Mouse (Mus musculus): ENCODE data around the gene Gm11627. TPM values are rescaled to one million over a fixed set of nuclear protein-coding genes. Genes with fewer than 3 reads are reported as not detected.

The Gm11627 gene
- total RNA-seq, 2 experiments from 2014 or later: 3.8 to 6.0 TPM

GRCm38 (mm10) chr11:102604010-102604584, 24.8 kb upstream of the Gm11627 start, which contains the start of gene Fzd2:
Gene Fzd2, plus strand, starts transcription at chr11:102604396.
- peak; percentile 57 to 85 for DNase-seq (ENCODE audit: low spot score in 2 of 2)
- intact Hi-C loops (cut with DNase I): no loop called here

DNA sequence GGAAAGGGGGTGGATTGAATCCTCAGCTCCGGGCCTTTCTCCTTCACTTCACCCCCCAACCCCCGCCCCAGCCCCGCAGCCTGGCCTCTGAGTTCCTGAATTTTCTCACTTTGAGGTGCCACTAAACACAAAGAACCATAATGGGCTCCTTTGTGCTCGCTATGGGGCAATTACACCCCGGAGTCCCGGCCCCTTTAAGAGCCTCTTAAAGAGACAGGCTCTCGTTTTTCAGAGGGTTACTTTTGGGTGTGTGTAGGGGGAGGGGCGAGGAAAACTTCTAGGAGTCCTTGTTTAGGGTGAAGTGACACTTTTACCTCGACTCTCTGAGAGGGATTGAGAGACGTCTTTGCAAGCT, 24.2 kb upstream of the Gm11627 start:
- intact Hi-C loops (cut with DNase I): no loop called here
- peak in 1 of 2 experiments; percentile 29 for DNase-seq (ENCODE audit: low spot score in 2 of 2)

DNA sequence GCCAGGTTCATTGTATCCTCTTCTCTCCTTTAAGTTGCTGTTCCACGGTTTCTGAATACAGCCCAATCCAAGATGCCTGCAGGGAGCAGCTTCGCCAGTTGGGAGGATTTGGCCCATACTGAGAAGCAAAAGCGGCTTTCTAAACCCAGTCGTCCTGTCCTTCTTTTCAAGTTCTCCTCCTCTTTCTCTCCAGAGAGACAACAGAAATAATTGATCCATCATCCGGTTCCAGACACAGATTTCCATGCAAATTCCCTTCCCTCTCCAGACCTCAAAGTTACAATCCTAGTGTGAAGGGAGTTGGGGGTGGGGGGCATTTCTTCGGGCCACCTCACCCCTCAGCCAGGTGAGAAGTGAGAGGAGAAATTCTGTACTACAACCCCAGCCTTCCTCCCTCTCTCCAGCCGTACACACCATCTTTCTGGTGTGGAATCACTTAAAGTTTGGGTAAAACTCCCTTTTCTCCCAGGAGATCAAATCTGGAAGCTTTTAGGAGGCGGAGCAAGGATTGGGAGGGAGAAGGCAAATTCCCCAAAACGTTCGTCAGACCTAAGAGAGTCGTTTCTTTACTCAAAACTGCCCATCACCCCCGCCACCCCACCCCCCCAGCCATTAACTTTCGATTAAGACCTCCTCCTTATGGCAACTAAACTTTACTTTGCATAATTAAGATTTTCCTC, 23.7 kb upstream of the Gm11627 start:
- no peak for DNase-seq (ENCODE audit: low spot score in 2 of 2)
- intact Hi-C loops (cut with DNase I): no loop called here

DNA sequence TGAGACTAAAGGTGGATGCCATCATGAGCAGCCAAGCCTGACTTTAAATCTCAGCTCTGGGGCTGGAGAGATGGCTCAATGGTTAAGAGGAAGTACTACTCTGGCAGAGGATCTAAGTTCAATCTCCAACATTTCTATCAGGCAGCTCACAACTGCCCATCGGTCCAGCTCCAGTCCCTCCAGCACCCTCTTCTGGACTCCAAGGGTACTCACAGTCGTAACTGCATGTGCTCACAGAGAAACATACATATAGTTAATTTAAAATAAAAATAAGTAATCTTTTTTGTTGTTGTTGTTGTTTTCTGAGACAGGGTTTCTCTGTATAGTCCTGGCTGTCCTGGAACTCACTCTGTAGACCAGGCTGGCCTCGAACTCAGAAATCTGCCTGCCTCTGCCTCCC, 20.7 kb upstream of the Gm11627 start:
- DNase-seq (ENCODE audit: low spot score in 2 of 2): no peak
- intact Hi-C loops (cut with DNase I): loop anchor here (10.0 kb wide), 1 partner anchor 225 kb away; no protein-coding TSS in a partner anchor

DNA sequence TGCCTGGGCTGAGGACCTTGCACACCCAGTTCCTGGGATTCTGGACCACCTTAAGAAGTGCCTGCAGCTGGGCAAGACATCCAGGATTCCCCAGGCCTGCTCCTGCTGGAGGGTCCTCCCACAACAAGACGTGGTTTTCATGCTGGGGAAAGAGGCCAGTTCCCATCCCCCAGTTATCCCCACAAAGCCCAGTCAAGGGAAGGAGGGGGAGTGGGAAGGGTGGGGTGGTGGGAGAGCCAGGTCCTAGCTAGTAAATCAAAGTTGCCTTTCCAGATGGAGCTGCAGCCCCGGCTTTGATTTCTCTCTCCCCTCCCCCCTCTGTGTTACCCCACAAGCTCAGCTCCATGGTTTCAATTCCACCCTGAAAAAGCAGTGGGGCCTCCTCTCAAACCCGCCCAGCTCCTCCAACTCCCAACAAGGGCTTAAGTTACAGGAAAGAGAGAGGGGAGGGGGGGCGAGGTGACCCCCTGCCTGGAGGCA, 16.1 kb upstream of the Gm11627 start:
- intact Hi-C loops (cut with DNase I): loop anchor here (10.0 kb wide), 1 partner anchor 221 kb away; no protein-coding TSS in a partner anchor
- DNase-seq (ENCODE audit: low spot score in 2 of 2): no peak

DNA sequence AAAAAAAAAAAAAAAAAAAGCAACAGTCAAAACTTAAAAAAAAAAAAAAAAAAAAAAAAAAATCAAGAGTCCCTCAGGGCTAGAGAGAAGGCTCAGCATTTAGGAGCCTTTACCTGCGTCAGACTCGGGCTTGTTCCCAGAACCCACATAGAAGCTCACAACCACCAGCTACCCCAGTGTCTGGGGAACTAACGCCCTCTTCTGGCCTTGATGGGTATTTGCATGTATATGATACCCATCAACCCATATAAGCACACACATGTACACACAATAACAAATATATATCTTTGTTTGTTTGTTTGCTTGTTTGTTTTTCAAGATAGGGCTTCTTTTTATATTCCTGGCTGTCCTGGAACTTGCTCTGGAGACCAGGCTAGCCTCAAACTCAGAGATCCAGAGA, 8.3 kb upstream of the Gm11627 start:
- intact Hi-C loops (cut with DNase I): no loop called here
- no peak for DNase-seq (ENCODE audit: low spot score in 2 of 2)

- no peak for DNase-seq (ENCODE audit: low spot score in 2 of 2)
- intact Hi-C loops (cut with DNase I): no loop called here
These were observed 7.3 kb upstream of the Gm11627 start for GRCm38 (mm10) chr11:102586445-102587130.

- intact Hi-C loops (cut with DNase I): no loop called here
- no peak for DNase-seq (ENCODE audit: low spot score in 2 of 2)
These were observed 3.5 kb upstream of the Gm11627 start for GRCm38 (mm10) chr11:102582736-102583135.

DNA sequence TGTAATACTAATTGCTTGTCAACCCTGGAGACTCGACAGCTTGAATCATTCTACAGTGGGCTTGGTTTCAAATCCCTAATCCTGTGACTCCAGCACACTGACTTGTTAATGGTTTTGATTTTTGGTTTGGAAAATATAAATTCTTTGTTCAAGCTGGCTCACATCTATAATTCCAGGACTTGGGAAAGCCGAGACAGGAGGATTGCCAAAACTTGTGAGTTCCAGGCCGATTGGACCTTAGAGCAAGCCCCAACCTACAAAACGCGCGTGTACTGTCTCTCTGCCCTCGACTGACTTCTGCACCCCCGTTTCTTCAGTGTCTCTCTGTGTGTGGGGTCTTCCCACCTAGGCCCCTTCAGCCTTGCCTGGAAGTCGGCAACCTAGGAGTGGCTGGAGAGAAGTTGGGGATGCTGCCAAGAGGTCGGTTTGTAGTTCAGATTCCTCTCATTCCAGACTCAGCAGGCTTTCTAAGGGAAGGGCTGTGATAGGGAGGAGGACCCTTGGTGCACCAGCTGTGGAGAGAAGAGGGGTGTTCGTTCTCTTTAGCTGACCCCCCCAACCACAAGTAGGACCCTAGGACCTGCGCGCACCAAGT, 2.9 kb upstream of the Gm11627 start:
- intact Hi-C loops (cut with DNase I): no loop called here
- DNase-seq (ENCODE audit: low spot score in 2 of 2): no peak

DNA sequence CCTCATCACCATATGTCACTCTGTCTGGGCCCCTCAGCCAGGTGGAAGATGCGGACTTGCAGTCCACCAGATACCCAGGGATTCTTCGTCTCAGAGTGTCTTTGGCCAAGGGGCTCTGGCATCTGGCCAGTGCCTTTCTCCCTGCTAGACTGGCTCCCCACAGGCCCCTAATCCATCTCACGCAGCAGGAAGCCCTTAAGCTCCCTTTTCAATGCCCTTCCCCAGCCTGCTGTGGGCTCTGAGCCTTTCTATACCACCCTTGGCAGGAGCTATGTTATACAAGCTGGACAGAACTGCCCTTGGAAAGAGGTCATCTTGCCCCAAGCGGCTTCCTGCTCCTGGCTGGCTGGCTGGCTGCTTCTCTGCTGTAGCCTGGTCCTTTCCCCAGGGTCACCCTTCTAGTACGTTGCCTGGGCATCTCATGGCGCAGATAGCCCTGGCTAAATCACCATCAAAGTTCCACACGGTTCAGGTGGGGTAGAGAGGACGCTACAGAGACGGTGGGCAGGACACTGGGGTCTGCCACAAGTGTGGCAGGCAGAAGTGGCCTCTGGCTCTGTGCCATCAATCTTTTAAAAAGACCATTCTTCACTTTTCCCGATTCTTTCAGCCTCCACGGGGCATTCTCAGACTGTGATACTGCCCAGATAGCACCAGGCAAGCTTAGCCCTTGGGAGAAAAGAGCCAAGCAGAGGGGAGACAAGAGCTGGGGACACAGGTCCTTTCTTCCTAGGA, 2.2 kb upstream of the Gm11627 start:
- intact Hi-C loops (cut with DNase I): no loop called here

GRCm38 (mm10) chr11:102580034-102580330, 721 bp upstream of the Gm11627 start:
- DNase-seq (ENCODE audit: low spot score in 2 of 2): no peak
- intact Hi-C loops (cut with DNase I): no loop called here

More for the DNA sequence above, 2.2 kb upstream of the Gm11627 start:
- no peak for DNase-seq (ENCODE audit: low spot score in 2 of 2)

- intact Hi-C loops (cut with DNase I): no loop called here
- peak; percentile 48 to 66 for DNase-seq (ENCODE audit: low spot score in 2 of 2)
These were observed 731 bp downstream of the Gm11627 start for GRCm38 (mm10) chr11:102578341-102579118.

GRCm38 (mm10) chr11:102576050-102576754, 3.1 kb downstream of the Gm11627 start:
- no peak for DNase-seq (ENCODE audit: low spot score in 2 of 2)
- intact Hi-C loops (cut with DNase I): no loop called here

DNA sequence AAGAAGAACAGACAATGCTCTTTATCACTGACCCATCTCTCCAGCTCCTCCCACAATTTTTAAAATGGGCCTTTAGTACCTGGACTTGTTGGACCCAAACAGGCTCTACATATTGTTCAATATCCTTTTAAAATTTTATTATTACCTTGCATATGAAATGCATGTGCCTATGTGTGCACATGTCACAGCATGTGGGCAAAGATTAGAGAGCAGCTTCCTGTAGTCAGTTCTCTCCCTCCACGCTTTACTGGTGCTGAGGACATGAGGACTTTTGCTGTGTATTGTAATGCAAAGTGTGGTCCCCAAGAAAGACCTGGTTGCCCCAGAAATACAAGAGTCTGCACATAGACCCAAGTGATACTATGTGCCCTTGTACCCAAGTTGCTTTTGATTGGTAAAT, 4.2 kb downstream of the Gm11627 start:
- DNase-seq (ENCODE audit: low spot score in 2 of 2): no peak
- intact Hi-C loops (cut with DNase I): no loop called here

- intact Hi-C loops (cut with DNase I): loop anchor here (1.0 kb wide), 1 partner anchor 78 kb away; no protein-coding TSS in a partner anchor
These were observed 6.2 kb downstream of the Gm11627 start for GRCm38 (mm10) chr11:102572866-102573663.

GRCm38 (mm10) chr11:102568756-102569377, 10.4 kb downstream of the Gm11627 start:
- intact Hi-C loops (cut with DNase I): no loop called here
- DNase-seq (ENCODE audit: low spot score in 2 of 2): no peak

More at GRCm38 (mm10) chr11:102572866-102573663, 6.2 kb downstream of the Gm11627 start:
- DNase-seq (ENCODE audit: low spot score in 2 of 2): peak; percentile 73

- intact Hi-C loops (cut with DNase I): no loop called here
- no peak for DNase-seq (ENCODE audit: low spot score in 2 of 2)
These were observed 11.1 kb downstream of the Gm11627 start for GRCm38 (mm10) chr11:102568191-102568590.

All from left cerebral cortex, postnatal 25 days (tissue).